Mouse (Mus musculus) forebrain, embryonic 11.5 days (tissue): ENCODE measurements around the gene Isyna1. TPM values are rescaled to one million over a fixed set of nuclear protein-coding genes. Genes with fewer than 3 reads are reported as not detected.

Experiments used
- ATAC-seq: fragments of 200-750 bp; cut with Nextera tagmentation; replicated peaks from 2 replicates; pipeline ENCODE4 v1.8.0; 2017; ENCODE audit warnings: moderate TSS enrichment; ENCODE audit not compliant: low FRiP score
- DNase-seq: peaks from one replicate; pipeline ENCODE4 v3.0.0-alpha.2; 2017; ENCODE audit warnings: low spot score
- H3K27ac ChIP-seq: fragments of 300-500 bp; sonication (generic); 2 replicates; pipeline ENCODE4 v1.5.1; 2014; ENCODE audit warnings: low read depth, low read length
- H3K27me3 ChIP-seq: fragments of 300-500 bp; sonication (generic); 2 replicates; pipeline ENCODE4 v1.6.1; 2014; ENCODE audit warnings: mild to moderate bottlenecking, low read length, mixed read lengths; ENCODE audit not compliant: control insufficient read depth, insufficient read depth
- H3K36me3 ChIP-seq: fragments of 300-500 bp; sonication (generic); 2 replicates; pipeline ENCODE4 v1.6.1; 2014; ENCODE audit warnings: mild to moderate bottlenecking, low read length, moderate library complexity, mixed read lengths; ENCODE audit not compliant: control insufficient read depth, insufficient read depth
- H3K4me1 ChIP-seq: fragments of 300-500 bp; sonication (generic); replicated peaks from 2 replicates; pipeline ENCODE4 v1.6.1; 2014; ENCODE audit warnings: low read length, mixed read lengths; ENCODE audit not compliant: control insufficient read depth, insufficient read depth
- H3K4me2 ChIP-seq: fragments of 300-500 bp; sonication (generic); 2 replicates; pipeline ENCODE4 v1.6.1; 2014; ENCODE audit warnings: low read depth, mild to moderate bottlenecking, low read length, moderate library complexity, mixed read lengths; ENCODE audit not compliant: severe bottlenecking
- H3K4me3 ChIP-seq: fragments of 300-500 bp; sonication (generic); 2 replicates; pipeline ENCODE4 v1.5.1; 2014; ENCODE audit warnings: low read depth, low read length
- H3K9ac ChIP-seq: fragments of 300-500 bp; sonication (generic); 2 replicates; pipeline ENCODE4 v1.6.1; 2014; ENCODE audit warnings: low read length
- H3K9me3 ChIP-seq: fragments of 300-500 bp; sonication (generic); 2 replicates; pipeline ENCODE4 v1.6.1; 2016; ENCODE audit warnings: low read length, mixed read lengths; ENCODE audit not compliant: control insufficient read depth
- WGBS: fragments of 180-500 bp; shearing (Covaris S2); extraction: QIAGEN DNeasy Blood & Tissue Kit; methylation state at CpG from one replicate; pipeline ENCODE4 v1.1.7; 2014; 5-methylcytosine and 5-hydroxymethylcytosine counted together
- polyA plus RNA-seq: library from polyadenylated mRNA; unstranded; fragments of >200 nt; fragmentation: Nextera tagmentation; extraction: Ambion mirVana; gene quantifications from 2 replicates; pipeline ENCODE4 v1.2.1, GENCODE M21; 2014

Isyna1 gene
- polyA plus RNA-seq, 1 experiment from 2014 or later = 109 TPM

DNA sequence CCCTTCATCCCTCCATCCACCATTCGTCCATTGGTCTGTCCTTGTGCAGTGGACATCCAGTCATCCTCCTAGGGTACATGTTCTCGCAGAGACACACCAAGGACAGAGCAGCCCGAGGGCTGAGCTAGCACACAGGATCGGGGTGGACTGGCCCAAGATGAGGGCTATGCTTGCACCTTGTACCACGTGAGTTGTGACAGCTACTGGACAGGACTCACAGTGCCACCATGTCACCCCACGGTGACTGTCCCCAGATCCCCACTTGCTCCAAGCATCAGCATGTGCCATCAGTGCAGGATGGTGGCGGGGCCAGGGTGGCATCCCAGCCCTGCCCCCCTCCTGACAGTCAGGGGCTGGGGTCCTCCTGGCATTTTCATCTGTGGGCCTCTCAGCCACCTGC, 10.4 kb downstream of the Isyna1 start:
- no peak for DNase-seq
- no peaks in the 10 kb centered on the region; the same call in 1 of the 2 replicates for H3K9me3 ChIP-seq
- H3K4me3 ChIP-seq = no peak overlapping the region
- H3K27ac ChIP-seq = no peak overlapping the region
- 89% methylated on average over 7 of the region's 7 CpGs for WGBS
- no peak overlapping the region for H3K4me2 ChIP-seq
- H3K36me3 ChIP-seq = no peaks in the 10 kb centered on the region
- H3K27me3 ChIP-seq = peaks cover 4% of the 10 kb centered on the region; the same call in 1 of the 2 replicates
- peak overlapping the region; percentile 12; the same call in 1 of the 2 replicates for H3K9ac ChIP-seq
- H3K4me1 ChIP-seq = peaks cover 27% of the 10 kb centered on the region
- no peak for ATAC-seq

DNA sequence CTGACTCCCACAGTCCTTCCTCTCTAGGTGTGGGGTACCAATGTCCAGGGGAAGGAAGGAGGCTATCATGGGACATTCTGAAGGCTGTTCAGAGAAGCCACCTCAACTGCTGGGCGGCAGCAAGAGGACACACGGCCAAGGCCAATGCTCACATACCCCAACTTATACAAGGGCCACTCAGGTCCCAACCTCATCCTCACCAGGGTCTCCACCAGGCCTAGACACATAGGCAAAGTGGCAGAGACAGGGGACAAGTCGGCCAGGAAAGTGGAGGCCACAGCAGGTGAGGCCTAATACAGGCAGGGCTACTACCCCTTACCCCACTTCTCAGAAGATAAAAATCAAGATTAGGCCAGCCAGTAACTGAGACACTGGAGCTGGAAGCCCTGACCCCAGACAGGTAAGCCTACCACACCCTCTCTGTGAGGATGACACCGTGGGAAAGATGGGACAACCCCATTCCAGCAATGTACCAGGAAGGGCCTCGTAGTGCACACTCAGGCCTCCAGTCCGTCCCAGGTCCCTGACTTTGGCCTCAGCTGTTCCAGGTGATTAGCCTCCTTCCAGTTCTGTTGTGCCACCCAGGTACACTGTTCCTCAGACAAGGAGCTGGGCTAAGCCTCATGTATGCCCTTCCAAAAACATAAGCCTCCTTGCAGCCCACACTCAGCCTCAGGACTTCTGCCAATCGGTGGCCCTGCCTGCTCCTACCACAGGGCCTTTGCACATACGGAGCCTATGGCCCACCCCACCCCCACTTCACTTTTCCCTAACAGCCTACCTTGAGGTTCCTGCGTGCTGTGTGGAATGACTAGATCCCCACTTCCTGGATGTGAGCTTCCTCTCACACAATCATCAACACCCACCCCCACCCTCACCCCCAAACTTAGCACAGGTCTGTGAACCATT, 12.0 kb downstream of the Isyna1 start:
- Histone ChIP-seq H3K4me3 (no peak overlapping the region), H3K27me3 (peaks cover 4% of the 10 kb centered on the region; the same call in 1 of the 2 replicates), H3K36me3 (no peaks in the 10 kb centered on the region), H3K9me3 (no peaks in the 10 kb centered on the region; the same call in 1 of the 2 replicates), H3K4me1 (peaks cover 25% of the 10 kb centered on the region), H3K4me2 (no peak overlapping the region), H3K27ac (no peak overlapping the region), H3K9ac (no peak overlapping the region)
- WGBS = 89% methylated on average over 9 of the region's 9 CpGs
- ATAC-seq = no peak
- no peak for DNase-seq

DNA sequence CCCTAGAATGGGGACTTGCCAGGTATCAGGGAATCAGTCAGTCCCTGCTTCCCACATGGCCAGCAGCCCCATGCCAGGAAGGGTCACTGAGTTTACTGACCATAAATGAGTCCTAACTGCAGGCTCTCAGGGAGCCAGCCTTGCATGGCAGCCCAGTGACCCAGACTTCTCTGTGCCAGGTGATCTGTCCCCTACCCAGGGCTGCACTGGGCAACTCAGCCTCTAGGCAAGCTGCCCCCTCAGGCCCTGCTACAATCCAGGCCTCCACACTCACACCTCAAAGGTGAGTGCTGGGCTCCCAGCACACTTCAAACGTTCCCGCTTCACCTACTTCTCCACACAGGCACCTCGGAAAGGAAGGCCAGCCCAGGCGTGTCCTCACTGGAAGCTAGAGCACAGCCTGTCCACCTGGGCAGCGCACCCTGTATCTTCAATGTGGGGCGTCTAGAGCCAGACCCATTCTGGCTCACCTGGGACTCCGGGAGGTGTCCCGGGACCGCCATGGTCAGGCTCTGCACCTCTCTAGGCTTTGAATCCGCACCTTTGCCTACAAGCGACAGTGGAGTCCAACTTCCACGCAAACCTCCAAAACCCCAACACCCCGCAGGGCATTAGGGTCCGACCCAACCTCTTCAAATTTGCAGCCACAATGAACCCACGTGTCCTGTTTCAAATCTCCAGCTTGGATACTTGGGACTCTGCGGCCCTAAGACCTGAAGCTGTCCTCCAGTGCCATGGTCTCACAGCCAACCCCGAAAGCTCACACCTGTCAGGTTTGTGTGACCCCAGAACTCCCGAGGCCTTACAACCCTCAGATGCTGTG, 12.8 kb downstream of the Isyna1 start:
- Histone ChIP-seq H3K27ac (0 out of 2 replicates have a peak overlapping the region, but pooled peaks have one; percentile 18), H3K36me3 (no peaks in the 10 kb centered on the region), H3K27me3 (peaks cover 4% of the 10 kb centered on the region; the same call in 1 of the 2 replicates), H3K4me1 (peaks cover 25% of the 10 kb centered on the region), H3K4me3 (peak overlapping the region; percentile 75), H3K9ac (peak overlapping the region; percentile 92), H3K9me3 (no peaks in the 10 kb centered on the region), H3K4me2 (peak overlapping the region; percentile 88)
- WGBS = 70% methylated on average over 18 of the region's 18 CpGs
- no peak for DNase-seq
- no peak for ATAC-seq

DNA sequence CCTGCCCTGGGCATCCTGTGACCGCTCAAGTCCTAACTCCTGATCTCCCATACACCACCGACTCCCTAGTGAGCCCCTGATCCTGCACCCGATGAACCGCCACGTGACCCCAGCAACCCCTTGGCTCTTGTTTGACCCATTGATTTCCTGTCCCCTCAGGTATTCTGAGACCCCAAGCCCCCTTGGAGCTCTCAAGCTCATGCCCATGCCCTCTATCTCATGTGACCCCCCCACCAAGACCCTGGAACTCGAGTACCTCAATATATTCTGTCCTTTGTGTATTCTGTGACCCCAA, 13.4 kb downstream of the Isyna1 start:
- peak overlapping the region; percentile 88 for H3K4me2 ChIP-seq
- ATAC-seq = no peak
- H3K9ac ChIP-seq = peak overlapping the region; percentile 92
- DNase-seq = no peak
- peaks cover 4% of the 10 kb centered on the region; the same call in 1 of the 2 replicates for H3K27me3 ChIP-seq
- H3K27ac ChIP-seq = no peak overlapping the region
- H3K9me3 ChIP-seq = no peaks in the 10 kb centered on the region
- no peaks in the 10 kb centered on the region for H3K36me3 ChIP-seq
- WGBS = 37% methylated on average over 6 of the region's 6 CpGs
- H3K4me1 ChIP-seq = peaks cover 25% of the 10 kb centered on the region
- H3K4me3 ChIP-seq = peak overlapping the region; percentile 75

DNA sequence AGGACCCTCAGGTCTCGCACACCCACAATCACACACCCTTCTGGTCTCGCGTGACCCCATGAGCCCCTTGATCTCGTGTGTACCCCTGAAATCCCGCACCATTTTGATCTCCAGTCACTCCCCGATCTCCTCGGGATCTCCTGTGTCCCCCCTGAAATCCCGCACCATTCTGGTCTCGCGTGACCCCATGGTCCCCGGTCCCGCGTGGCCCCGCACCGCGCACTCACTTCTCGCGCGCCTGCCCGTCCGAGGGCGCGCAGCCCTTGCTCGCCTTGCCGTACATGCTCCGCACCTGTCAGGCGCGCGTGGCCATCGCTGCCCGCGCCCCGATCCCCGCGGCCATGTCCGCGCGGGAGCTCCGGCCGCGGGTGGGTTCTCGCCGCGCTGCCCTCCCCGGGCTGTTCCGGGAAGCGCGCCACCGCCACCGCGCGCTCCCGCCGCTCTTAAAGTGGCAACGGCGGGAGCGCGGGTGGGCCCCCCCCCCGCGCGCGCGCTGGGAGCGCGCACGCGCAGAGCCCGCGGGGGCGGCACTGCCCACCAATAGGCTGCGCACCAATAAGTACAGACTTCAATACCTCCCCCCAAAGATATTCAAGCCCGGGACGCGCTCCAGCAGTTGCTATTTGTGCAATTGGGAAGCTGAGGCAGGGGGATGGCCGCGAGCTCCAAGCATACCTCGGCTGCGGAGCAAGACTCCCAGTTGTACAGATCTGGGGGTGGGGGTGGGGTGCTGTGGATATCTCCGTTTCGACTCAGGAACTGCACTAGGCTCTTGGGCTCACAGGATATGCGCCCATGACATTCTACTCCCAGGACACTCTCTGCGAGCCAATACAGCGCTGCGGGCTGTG, 13.9 kb downstream of the Isyna1 start:
- H3K27me3 ChIP-seq = peaks cover 4% of the 10 kb centered on the region; the same call in 1 of the 2 replicates
- DNase-seq = peak; percentile 79
- H3K9ac ChIP-seq = peak overlapping the region; percentile 92
- H3K4me1 ChIP-seq = peaks cover 25% of the 10 kb centered on the region
- no peaks in the 10 kb centered on the region for H3K9me3 ChIP-seq
- no peak for ATAC-seq
- H3K36me3 ChIP-seq = no peaks in the 10 kb centered on the region
- H3K27ac ChIP-seq = peak overlapping the region; percentile 41
- H3K4me2 ChIP-seq = peak overlapping the region; percentile 88
- 3% methylated on average over 80 of the region's 84 CpGs for WGBS
- H3K4me3 ChIP-seq = peak overlapping the region; percentile 75

DNA sequence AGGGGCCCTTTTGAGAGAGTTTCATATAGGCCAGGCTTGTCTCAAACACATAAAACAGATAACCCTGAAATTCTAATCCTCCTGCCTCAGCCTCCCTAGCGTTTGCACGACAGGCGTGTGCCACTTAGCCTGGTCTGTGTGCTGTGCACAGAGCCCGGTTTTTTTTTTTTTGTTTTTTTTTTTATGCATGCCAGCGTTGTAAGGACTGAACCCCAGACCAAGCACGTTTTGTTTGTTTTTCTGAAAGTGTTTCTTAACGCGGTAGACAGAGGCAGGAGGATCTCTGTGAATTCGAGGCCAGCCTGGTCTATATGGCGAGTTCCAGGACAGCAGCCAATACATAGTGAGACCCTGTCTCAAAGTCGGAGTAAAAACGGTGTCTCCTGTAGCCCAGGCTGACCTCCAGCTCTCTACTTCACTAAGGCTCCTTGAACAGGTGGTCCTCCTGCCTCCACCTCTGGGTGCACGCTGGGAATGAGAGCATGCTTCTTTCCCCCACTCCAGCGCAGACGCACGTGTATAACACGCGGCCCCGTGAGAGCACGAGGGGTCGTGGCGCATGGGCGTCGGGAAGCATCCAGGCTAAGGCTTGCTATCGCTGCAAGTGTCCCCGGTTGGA, 14.7 kb downstream of the Isyna1 start, which contains the start of gene Ssbp4:
TSS of gene Ssbp4 (minus strand) at position 124 of the 619 bp plus-strand sequence.
- 7% methylated on average over 26 of the region's 26 CpGs for WGBS
- ATAC-seq = 0 out of 2 replicates have a peak, but pooled peaks have one; percentile 0

DNA sequence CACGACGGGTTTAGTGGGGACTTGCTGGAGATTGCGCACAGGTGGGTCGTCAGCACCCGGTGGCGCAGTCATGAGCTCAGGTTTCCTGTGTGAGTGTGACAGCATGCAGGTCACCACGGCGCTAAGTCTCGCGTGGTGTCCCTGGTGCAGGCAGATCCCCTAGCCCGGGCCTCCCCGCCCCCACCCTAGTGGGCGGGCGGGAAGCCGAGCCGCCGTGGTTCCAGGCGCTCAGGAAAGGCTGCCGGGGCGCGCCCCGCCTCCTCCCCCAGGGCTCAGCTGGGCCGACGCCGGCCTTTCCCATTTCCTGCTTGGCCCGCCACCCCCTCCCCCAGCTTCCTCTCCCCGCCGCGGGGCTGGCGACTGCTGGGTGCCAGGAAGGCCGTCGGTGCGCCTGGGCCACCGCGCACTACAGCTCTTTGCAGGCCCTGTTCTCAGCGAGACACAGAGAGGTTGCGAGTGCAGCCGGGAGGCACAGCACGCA, 15.2 kb downstream of the Isyna1 start:
- Histone ChIP-seq H3K27me3 (peaks cover 4% of the 10 kb centered on the region; the same call in 1 of the 2 replicates), H3K9me3 (no peaks in the 10 kb centered on the region), H3K4me1 (peaks cover 25% of the 10 kb centered on the region), H3K9ac (peak overlapping the region; percentile 67), H3K4me2 (peak overlapping the region; percentile 94), H3K27ac (peak overlapping the region; percentile 91), H3K36me3 (no peaks in the 10 kb centered on the region), H3K4me3 (peak overlapping the region; percentile 39)
- ATAC-seq (peak; percentile 64), DNase-seq (peak; percentile 92)
- 2% methylated on average over 37 of the region's 39 CpGs for WGBS

More for the DNA sequence above, 14.7 kb downstream of the Isyna1 start, which contains the start of gene Ssbp4:
- Histone ChIP-seq H3K27ac (peak within 1 kb of the TSS; percentile 91), H3K4me3 (peak within 1 kb of the TSS; percentile 75), H3K9ac (peak within 1 kb of the TSS; percentile 92), H3K36me3 (no peaks in the 10 kb centered on the region), H3K4me1 (peaks cover 25% of the 10 kb centered on the region), H3K4me2 (peak within 1 kb of the TSS; percentile 94), H3K9me3 (no peaks in the 10 kb centered on the region), H3K27me3 (peaks cover 4% of the 10 kb centered on the region; the same call in 1 of the 2 replicates)
- DNase-seq = no peak
